Mouse (Mus musculus) lung, adult 2 months (tissue): ENCODE data around the gene Car7. TPM values are rescaled to one million over a fixed set of nuclear protein-coding genes. Genes with fewer than 3 reads are reported as not detected.
"Not testable (repeated sequence)": the region's sequence is repeated elsewhere in the genome, so short reads cannot be mapped to it uniquely, and the experiment has no call there.

ENCODE experiments used
- DNase-seq: peaks from one replicate; pipeline ENCODE4 v3.0.0; 2022
- H3K4me1 ChIP-seq: fragments of 200-500 bp; 2 replicates; pipeline ENCODE4 v1.6.1; 2011; ENCODE audit warnings: low read length; ENCODE audit not compliant: control insufficient read depth, insufficient read depth
- H3K4me3 ChIP-seq: fragments of 200-500 bp; replicated peaks from 2 replicates; pipeline ENCODE3; 2011; ENCODE audit warnings: low read depth, mild to moderate bottlenecking, control low read depth, low read length; ENCODE audit errors: extremely low read depth
- CTCF ChIP-seq: fragments of 200-500 bp; IDR thresholded peaks from 2 replicates; pipeline ENCODE4 v1.5.1; 2011; ENCODE audit warnings: mild to moderate bottlenecking, low read length, control low read depth; ENCODE audit not compliant: insufficient read depth
- POLR2A ChIP-seq: fragments of 200-500 bp; IDR thresholded peaks from 2 replicates; pipeline ENCODE4 v1.6.1; 2011; ENCODE audit warnings: low read depth, mild to moderate bottlenecking, control low read depth, low read length, borderline replicate concordance; ENCODE audit errors: extremely low read depth
- WGBS: fragments of 180-500 bp; shearing (Covaris S2); methylation state at CpG from one replicate; pipeline ENCODE4 v1.1.7; 2018; 5-methylcytosine and 5-hydroxymethylcytosine counted together
- polyA plus RNA-seq: library from polyadenylated mRNA; depleted of rRNA; stranded (reverse); fragments of >200 nt; gene quantifications from 2 replicates; pipeline ENCODE4 v1.2.3, GENCODE M21; 2012

Car7 gene
- polyA plus RNA-seq, 1 experiment, result 1.8 TPM

GRCm38 (mm10) chr8:104564633-104565456 lies 30.4 kb downstream of the Car7 start:
- DNase-seq, result peak; percentile 74
- peaks cover 2% of the 10 kb centered on the region for H3K4me1 ChIP-seq
- no peak overlapping the region for H3K4me3 ChIP-seq
- 12% methylated on average over 22 of the region's 22 CpGs for WGBS
- TF ChIP-seq POLR2A, result no peak
- TF ChIP-seq CTCF, result peak; percentile 84

- H3K4me3 ChIP-seq, result no peak overlapping the region
- no peak for DNase-seq
- WGBS, result 94% methylated on average over 5 of the region's 5 CpGs
- H3K4me1 ChIP-seq, result peaks cover 2% of the 10 kb centered on the region
- TF ChIP-seq POLR2A (no peak), CTCF (no peak)
These were observed 30.9 kb downstream of the Car7 start for GRCm38 (mm10) chr8:104565457-104565798.

- no peak for DNase-seq
- H3K4me3 ChIP-seq, result no peak overlapping the region
- TF ChIP-seq CTCF, result 0 out of 2 replicates have a peak, but pooled peaks have one; percentile 1
- no peak for TF ChIP-seq POLR2A
- peaks cover 6% of the 10 kb centered on the region for H3K4me1 ChIP-seq
- 37% methylated on average over 1 of the region's 1 CpGs for WGBS
These were observed 35.1 kb downstream of the Car7 start for GRCm38 (mm10) chr8:104569559-104569958.

- peak; percentile 80 for DNase-seq
- H3K4me1 ChIP-seq, result peaks cover 3% of the 10 kb centered on the region; the same call in 1 of the 2 replicates
- 4% methylated on average over 26 of the region's 26 CpGs for WGBS
- TF ChIP-seq CTCF (peak; percentile 67), POLR2A (no peak)
- peak overlapping the region; percentile 84 for H3K4me3 ChIP-seq
These were observed 36.2 kb downstream of the Car7 start for GRCm38 (mm10) chr8:104570436-104571343.

GRCm38 (mm10) chr8:104576820-104577219 lies 42.3 kb downstream of the Car7 start:
- Histone ChIP-seq H3K4me1 (no peaks in the 10 kb centered on the region), H3K4me3 (no peak overlapping the region)
- no peak for DNase-seq
- WGBS, result 94% methylated on average over 3 of the region's 3 CpGs
- no peak for TF ChIP-seq CTCF
- no peak for TF ChIP-seq POLR2A

GRCm38 (mm10) chr8:104577606-104578005 lies 43.1 kb downstream of the Car7 start:
- H3K4me3 ChIP-seq, DNase-seq, H3K4me1 ChIP-seq: not testable (repeated sequence)
- WGBS, result 79% methylated on average over 17 of the region's 17 CpGs

GRCm38 (mm10) chr8:104584522-104584921 lies 50.0 kb downstream of the Car7 start:
- WGBS, result 45% methylated on average over 1 of the region's 1 CpGs
- TF ChIP-seq POLR2A, result no peak
- no peak for TF ChIP-seq CTCF
- Histone ChIP-seq H3K4me3 (no peak overlapping the region), H3K4me1 (no peaks in the 10 kb centered on the region)
- DNase-seq, result no peak

- H3K4me1 ChIP-seq, result no peaks in the 10 kb centered on the region
- WGBS, result 96% methylated on average over 3 of the region's 3 CpGs
- H3K4me3 ChIP-seq, result no peak overlapping the region
- TF ChIP-seq POLR2A, result no peak
- no peak for TF ChIP-seq CTCF
- no peak for DNase-seq
These were observed 55.8 kb downstream of the Car7 start for GRCm38 (mm10) chr8:104590284-104590683.

- DNase-seq, result peak; percentile 92
- Histone ChIP-seq H3K4me1 (0 out of 2 replicates have a peak, but pooled peaks cover under 1% of the 10 kb centered on the region), H3K4me3 (peak within 1 kb of the TSS; percentile 95)
- under 1% methylated on average over 44 of the region's 44 CpGs for WGBS
- TF ChIP-seq POLR2A (peak; percentile 69; the same call in 1 of the 2 replicates), CTCF (no peak)
These were observed 56.8 kb downstream of the Car7 start, which contains the start of gene Pdp2 for GRCm38 (mm10) chr8:104591133-104591834. Pdp2 (plus strand) TSS chr8:104591451.
